Mouse (Mus musculus): Measurements from ENCODE around the gene Syngr2. TPM values are rescaled to one million over a fixed set of nuclear protein-coding genes. Genes with fewer than 3 reads are reported as not detected.
A peak's percentile ranks its signal among the peaks of the same experiment; 100 is the strongest.

Syngr2 gene
- 15.8 and 18.4 TPM in 2 replicates for polyA plus RNA-seq (2015; fragmentation: Nextera tagmentation; extraction: Ambion mirVana)

DNA sequence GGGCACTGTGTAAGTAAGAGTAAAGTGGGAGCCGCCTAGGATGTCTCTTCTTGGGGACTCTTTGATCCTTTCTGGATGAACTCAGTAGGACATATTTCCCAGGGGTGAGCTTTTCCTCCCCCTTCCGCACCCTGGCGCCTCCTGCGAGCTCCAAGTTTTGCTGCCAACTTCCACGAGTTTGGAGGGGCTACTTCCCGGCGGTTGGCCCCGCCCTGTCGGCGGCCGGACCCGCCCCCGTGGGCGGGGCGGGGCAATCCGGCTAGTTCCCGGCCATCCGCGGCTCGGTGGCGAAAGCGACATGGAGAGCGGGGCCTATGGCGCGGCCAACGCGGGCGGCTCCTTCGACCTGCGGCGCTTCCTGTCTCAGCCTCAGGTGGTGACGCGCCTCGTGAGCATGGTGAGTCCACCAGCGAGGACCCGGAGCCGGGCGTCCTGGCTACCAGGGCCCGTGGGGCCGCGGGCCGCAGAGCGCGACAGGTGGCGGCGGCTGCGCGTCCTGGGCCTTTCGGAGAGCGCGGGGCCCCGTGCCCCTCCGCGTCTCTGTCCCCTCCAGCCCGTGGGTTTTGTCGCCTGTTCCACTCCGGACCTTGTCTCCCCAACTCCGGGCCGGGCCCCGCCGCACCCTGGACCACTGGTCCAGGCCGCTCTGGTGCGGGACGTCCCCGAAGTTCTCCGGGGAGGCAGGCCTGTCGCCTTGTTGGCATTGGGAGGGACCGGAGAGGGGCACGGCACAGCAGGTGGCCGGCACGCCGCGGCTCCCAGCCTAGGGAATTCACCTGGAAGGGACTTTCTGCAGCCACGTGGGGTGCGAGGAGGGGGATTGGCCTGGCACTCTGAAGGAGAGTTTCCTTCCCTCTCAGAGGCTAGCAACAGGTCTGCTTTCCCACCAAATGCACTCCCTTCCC, at the start of gene Syngr2, which contains the start of gene Gm20708:
Gene Syngr2 (plus strand): TSS at position 262 of the 905 bp plus-strand sequence.
Gene Gm20708 (plus strand): TSS at position 262 of the 905 bp plus-strand sequence.
- no peaks in the 10 kb centered on the region for H3K9me3 ChIP-seq
- no peaks in the 10 kb centered on the region for H3K36me3 ChIP-seq (replicated peaks)
- peaks cover 20% of the 10 kb centered on the region for H3K4me1 ChIP-seq
- H3K9ac ChIP-seq = peak within 1 kb of the TSS; percentile 50
- under 1% methylated on average over 60 of the region's 75 CpGs for WGBS
- H3K4me2 ChIP-seq = peak within 1 kb of the TSS; percentile 96
- ATAC-seq (replicated peaks) = peak; percentile 46; the same call in 1 of the 2 replicates
- H3K27ac ChIP-seq = no peak within 1 kb of the TSS
- peaks cover 21% of the 10 kb centered on the region for H3K27me3 ChIP-seq (replicated peaks)
- peak within 1 kb of the TSS; percentile 54 for H3K4me3 ChIP-seq

GRCm38 (mm10) chr11:117760374-117761119, 48.9 kb upstream of the Syngr2 start:
- H3K9ac ChIP-seq = no peak overlapping the region
- H3K4me3 ChIP-seq = no peak overlapping the region
- H3K36me3 ChIP-seq (replicated peaks) = peaks cover 60% of the 10 kb centered on the region
- H3K27ac ChIP-seq = no peak overlapping the region
- H3K4me1 ChIP-seq = no peaks in the 10 kb centered on the region
- no peaks in the 10 kb centered on the region for H3K9me3 ChIP-seq
- H3K4me2 ChIP-seq = no peak overlapping the region
- no peak for ATAC-seq (replicated peaks)
- 88% methylated on average over 26 of the region's 26 CpGs for WGBS
- H3K27me3 ChIP-seq (replicated peaks) = no peaks in the 10 kb centered on the region

- no peaks in the 10 kb centered on the region for H3K27me3 ChIP-seq (replicated peaks)
- no peak overlapping the region for H3K9ac ChIP-seq
- no peaks in the 10 kb centered on the region for H3K9me3 ChIP-seq
- no peak for ATAC-seq (replicated peaks)
- H3K4me2 ChIP-seq = no peak overlapping the region
- H3K4me1 ChIP-seq = no peaks in the 10 kb centered on the region
- H3K4me3 ChIP-seq = no peak overlapping the region
- peaks cover 47% of the 10 kb centered on the region for H3K36me3 ChIP-seq (replicated peaks)
- H3K27ac ChIP-seq = no peak overlapping the region
- 90% methylated on average over 13 of the region's 13 CpGs for WGBS
Measured at GRCm38 (mm10) chr11:117761801-117762200, 47.7 kb upstream of the Syngr2 start.

DNA sequence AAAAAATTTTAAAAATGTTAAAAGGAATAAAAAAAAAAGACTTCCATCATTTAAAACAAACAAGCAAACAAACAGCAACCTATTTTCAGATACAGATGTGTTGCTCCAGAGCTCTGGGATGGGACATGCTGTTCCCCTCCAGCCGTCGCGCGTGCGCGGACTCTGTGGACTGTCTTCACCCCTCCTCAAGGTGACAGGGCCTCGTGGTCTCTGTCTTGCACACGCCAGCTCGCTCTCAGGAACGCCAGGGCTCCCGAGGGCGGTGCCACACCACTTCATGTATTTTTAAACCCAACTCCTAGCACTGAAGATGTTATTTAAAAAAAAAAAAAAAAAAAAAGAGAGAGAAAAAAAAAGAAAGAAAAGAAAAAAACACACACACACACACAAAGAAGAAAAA, 47.2 kb upstream of the Syngr2 start:
- Histone ChIP-seq H3K27me3 (replicated peaks) (no peaks in the 10 kb centered on the region), H3K4me2 (no peak overlapping the region), H3K9me3 (no peaks in the 10 kb centered on the region), H3K4me1 (no peaks in the 10 kb centered on the region), H3K27ac (no peak overlapping the region), H3K9ac (no peak overlapping the region), H3K36me3 (replicated peaks) (peaks cover 43% of the 10 kb centered on the region), H3K4me3 (no peak overlapping the region)
- WGBS = 84% methylated on average over 12 of the region's 12 CpGs
- no peak for ATAC-seq (replicated peaks)

DNA sequence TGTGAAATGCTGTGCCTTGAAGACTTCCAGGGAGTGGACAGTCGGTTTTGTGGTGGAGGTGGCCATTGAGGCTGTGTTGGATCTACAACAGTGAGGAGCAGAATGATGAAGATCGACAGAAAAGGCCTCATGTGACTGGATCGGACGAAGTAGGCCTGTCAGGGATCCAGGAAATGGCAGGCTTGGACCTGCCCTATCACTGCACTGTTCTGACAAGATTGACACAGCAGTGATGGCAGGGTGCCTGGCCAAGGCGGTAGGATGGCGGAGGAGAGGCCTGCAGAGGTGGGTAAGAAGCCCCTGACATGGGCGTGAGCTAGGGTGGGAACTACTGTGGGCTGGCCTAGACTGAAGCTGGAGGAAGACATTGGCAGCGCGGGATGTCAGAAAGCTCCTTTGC, 45.1 kb upstream of the Syngr2 start:
- Histone ChIP-seq H3K4me2 (no peak overlapping the region), H3K27me3 (replicated peaks) (no peaks in the 10 kb centered on the region), H3K4me1 (peaks cover 4% of the 10 kb centered on the region; the same call in 1 of the 2 replicates), H3K4me3 (no peak overlapping the region), H3K36me3 (replicated peaks) (peaks cover 27% of the 10 kb centered on the region), H3K9me3 (no peaks in the 10 kb centered on the region), H3K27ac (no peak overlapping the region; the same call in 1 of the 2 replicates), H3K9ac (no peak overlapping the region)
- ATAC-seq (replicated peaks) = no peak
- WGBS = 89% methylated on average over 9 of the region's 9 CpGs

GRCm38 (mm10) chr11:117765361-117765760, 44.1 kb upstream of the Syngr2 start:
- Histone ChIP-seq H3K4me1 (peaks cover 6% of the 10 kb centered on the region; the same call in 1 of the 2 replicates), H3K27ac (no peak overlapping the region), H3K9ac (no peak overlapping the region), H3K9me3 (no peaks in the 10 kb centered on the region), H3K4me3 (no peak overlapping the region), H3K27me3 (replicated peaks) (no peaks in the 10 kb centered on the region), H3K36me3 (replicated peaks) (peaks cover 18% of the 10 kb centered on the region), H3K4me2 (no peak overlapping the region)
- ATAC-seq (replicated peaks) = 0 out of 2 replicates have a peak, but pooled peaks have one; percentile 12
- WGBS = 90% methylated on average over 5 of the region's 5 CpGs

GRCm38 (mm10) chr11:117766275-117766674, 43.2 kb upstream of the Syngr2 start:
- no peaks in the 10 kb centered on the region for H3K27me3 ChIP-seq (replicated peaks)
- ATAC-seq (replicated peaks) = no peak
- WGBS = 91% methylated on average over 3 of the region's 3 CpGs
- peaks cover 6% of the 10 kb centered on the region; the same call in 1 of the 2 replicates for H3K4me1 ChIP-seq
- no peak overlapping the region for H3K4me3 ChIP-seq
- H3K27ac ChIP-seq = no peak overlapping the region
- H3K9me3 ChIP-seq = no peaks in the 10 kb centered on the region
- peaks cover 9% of the 10 kb centered on the region; the same call in 1 of the 2 replicates for H3K36me3 ChIP-seq (replicated peaks)
- no peak overlapping the region for H3K9ac ChIP-seq
- H3K4me2 ChIP-seq = no peak overlapping the region

DNA sequence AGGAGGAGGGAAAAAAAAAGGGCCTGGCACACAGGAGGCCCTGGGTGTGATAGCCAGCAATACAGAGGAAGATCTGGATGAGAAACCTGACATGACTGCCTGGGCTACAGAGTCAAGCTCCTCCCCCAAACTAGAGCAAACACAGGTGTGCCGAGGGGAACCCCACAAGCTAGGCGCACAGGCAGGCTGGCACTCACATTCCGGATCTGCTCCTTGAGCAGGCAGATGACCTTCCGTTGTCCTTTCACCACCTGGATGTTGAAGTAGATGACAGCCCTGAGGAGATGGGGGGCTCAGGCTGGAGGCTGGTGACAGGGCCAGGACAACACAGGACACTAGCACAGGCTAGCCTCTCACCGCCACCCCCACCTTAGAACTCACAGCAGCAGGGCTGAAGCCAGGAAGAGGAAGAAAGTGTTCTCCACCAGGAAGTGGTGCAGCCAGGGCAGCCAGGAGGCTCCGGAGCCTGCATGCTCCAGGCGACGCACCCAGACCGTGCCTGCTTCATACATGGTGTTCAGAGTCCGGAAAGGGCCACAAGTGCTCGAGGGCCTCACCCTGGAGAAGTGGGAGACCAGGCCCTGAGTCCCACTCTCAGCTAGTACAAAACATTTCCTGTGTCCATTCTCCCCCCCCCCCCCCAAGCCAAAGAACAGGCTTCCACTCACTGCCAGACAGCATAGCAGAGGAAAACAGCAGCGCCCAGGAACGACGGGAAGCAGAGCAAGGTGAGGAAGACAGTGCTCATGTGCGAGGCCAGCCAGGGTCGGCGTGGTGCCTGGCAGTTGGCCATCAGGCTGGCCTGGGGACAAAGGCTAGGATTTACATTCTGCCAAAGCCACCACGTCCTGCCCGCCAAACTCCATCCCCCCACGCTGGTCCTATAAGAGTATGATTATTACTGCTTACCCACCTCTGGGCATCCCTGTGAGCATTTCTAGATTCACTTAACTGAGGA, 40.5 kb upstream of the Syngr2 start:
- no peak overlapping the region for H3K9ac ChIP-seq
- WGBS = 77% methylated on average over 20 of the region's 20 CpGs
- H3K27ac ChIP-seq = peak overlapping the region; percentile 8; the same call in 1 of the 2 replicates
- no peaks in the 10 kb centered on the region for H3K27me3 ChIP-seq (replicated peaks)
- H3K4me1 ChIP-seq = peaks cover 6% of the 10 kb centered on the region; the same call in 1 of the 2 replicates
- no peak for ATAC-seq (replicated peaks)
- H3K9me3 ChIP-seq = no peaks in the 10 kb centered on the region
- peaks cover 5% of the 10 kb centered on the region; the same call in 1 of the 2 replicates for H3K36me3 ChIP-seq (replicated peaks)
- no peak overlapping the region for H3K4me2 ChIP-seq
- no peak overlapping the region for H3K4me3 ChIP-seq

- no peak overlapping the region; the same call in 1 of the 2 replicates for H3K27ac ChIP-seq
- 66% methylated on average over 7 of the region's 7 CpGs for WGBS
- no peak overlapping the region for H3K9ac ChIP-seq
- no peak overlapping the region for H3K4me2 ChIP-seq
- no peaks in the 10 kb centered on the region for H3K27me3 ChIP-seq (replicated peaks)
- ATAC-seq (replicated peaks) = no peak
- peaks cover under 1% of the 10 kb centered on the region; the same call in 1 of the 2 replicates for H3K36me3 ChIP-seq (replicated peaks)
- H3K9me3 ChIP-seq = no peaks in the 10 kb centered on the region
- peaks cover 6% of the 10 kb centered on the region; the same call in 1 of the 2 replicates for H3K4me1 ChIP-seq
- H3K4me3 ChIP-seq = no peak overlapping the region
Measured at GRCm38 (mm10) chr11:117769683-117770047, 39.8 kb upstream of the Syngr2 start.

GRCm38 (mm10) chr11:117770407-117770806, 39.1 kb upstream of the Syngr2 start:
- no peaks in the 10 kb centered on the region for H3K27me3 ChIP-seq (replicated peaks)
- no peak for ATAC-seq (replicated peaks)
- 81% methylated on average over 10 of the region's 10 CpGs for WGBS
- H3K4me2 ChIP-seq = no peak overlapping the region
- H3K4me3 ChIP-seq = no peak overlapping the region
- peaks cover 6% of the 10 kb centered on the region; the same call in 1 of the 2 replicates for H3K4me1 ChIP-seq
- no peak overlapping the region for H3K9ac ChIP-seq
- no peaks in the 10 kb centered on the region for H3K9me3 ChIP-seq
- H3K36me3 ChIP-seq (replicated peaks) = no peaks in the 10 kb centered on the region; the same call in 1 of the 2 replicates
- no peak overlapping the region for H3K27ac ChIP-seq

DNA sequence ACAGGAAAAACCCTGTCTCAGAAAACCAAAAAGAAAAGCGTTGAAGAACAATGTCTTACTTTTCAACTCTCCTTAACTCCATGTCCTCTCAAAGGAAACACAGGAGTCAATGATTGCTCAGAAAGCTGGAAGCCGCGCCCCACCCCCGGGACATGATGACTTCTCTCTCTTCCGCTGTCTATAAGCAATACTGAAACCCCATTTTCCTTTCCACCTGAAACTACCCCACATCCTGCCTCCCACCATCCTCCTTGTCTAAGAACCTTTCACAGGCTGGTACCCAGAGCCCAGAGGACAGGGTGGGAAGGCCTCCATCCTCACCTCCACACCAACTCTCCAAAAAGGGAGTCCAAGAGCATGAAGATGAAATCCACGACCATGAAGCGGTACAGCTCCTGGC, 37.1 kb upstream of the Syngr2 start:
- 95% methylated on average over 7 of the region's 7 CpGs for WGBS

More for the DNA sequence above, 37.1 kb upstream of the Syngr2 start:
- Histone ChIP-seq H3K4me3 (no peak overlapping the region), H3K4me2 (no peak overlapping the region), H3K27ac (no peak overlapping the region), H3K36me3 (replicated peaks) (no peaks in the 10 kb centered on the region), H3K9me3 (no peaks in the 10 kb centered on the region), H3K4me1 (peaks cover 6% of the 10 kb centered on the region; the same call in 1 of the 2 replicates), H3K27me3 (replicated peaks) (no peaks in the 10 kb centered on the region), H3K9ac (no peak overlapping the region)
- ATAC-seq (replicated peaks) = no peak

All from midbrain, embryonic 15.5 days (tissue).